Mouse (Mus musculus): ENCODE measurements around the gene Cfd. TPM values are rescaled to one million over a fixed set of nuclear protein-coding genes. Genes with fewer than 3 reads are reported as not detected.

The Cfd gene
- total RNA-seq, 2 experiments from 2014 or later, result not detected

- intact Hi-C loops (cut with DNase I), result no loop called here
- no peak for DNase-seq (ENCODE audit: extremely low spot score in 1 of 2, low spot score in 2 of 2)
Measured at GRCm38 (mm10) chr10:79910556-79910955, 19.9 kb downstream of the Cfd start, which contains the start of gene Gm26602. Gene Gm26602, plus strand, starts transcription at chr10:79910856.

- DNase-seq (ENCODE audit: extremely low spot score in 1 of 2, low spot score in 2 of 2), result peak in 1 of 2 experiments; percentile 44
- intact Hi-C loops (cut with DNase I), result no loop called here
Measured at GRCm38 (mm10) chr10:79912412-79912811, 21.8 kb downstream of the Cfd start.

GRCm38 (mm10) chr10:79914131-79914947 is 23.7 kb downstream of the Cfd start:
- intact Hi-C loops (cut with DNase I), result no loop called here

GRCm38 (mm10) chr10:79914948-79915596 is 24.4 kb downstream of the Cfd start:
- DNase-seq (ENCODE audit: extremely low spot score in 1 of 2, low spot score in 2 of 2), result no peak
- intact Hi-C loops (cut with DNase I), result no loop called here

More at GRCm38 (mm10) chr10:79914131-79914947, 23.7 kb downstream of the Cfd start:
- no peak for DNase-seq (ENCODE audit: extremely low spot score in 1 of 2, low spot score in 2 of 2)

GRCm38 (mm10) chr10:79916081-79916480 is 25.4 kb downstream of the Cfd start:
- DNase-seq (ENCODE audit: extremely low spot score in 1 of 2, low spot score in 2 of 2), result no peak
- intact Hi-C loops (cut with DNase I), result no loop called here

GRCm38 (mm10) chr10:79916808-79917531 is 26.3 kb downstream of the Cfd start, which contains the start of gene Kiss1r:
Gene Kiss1r, plus strand, starts transcription at chr10:79916971.
- DNase-seq (ENCODE audit: extremely low spot score in 1 of 2, low spot score in 2 of 2), result peak; percentile 76 to 93

GRCm38 (mm10) chr10:79917532-79918100 is 27.0 kb downstream of the Cfd start:
- intact Hi-C loops (cut with DNase I), result no loop called here

More at GRCm38 (mm10) chr10:79916808-79917531, 26.3 kb downstream of the Cfd start, which contains the start of gene Kiss1r:
- intact Hi-C loops (cut with DNase I), result no loop called here

GRCm38 (mm10) chr10:79918231-79919078 is 27.8 kb downstream of the Cfd start:
- intact Hi-C loops (cut with DNase I), result no loop called here
- no peak for DNase-seq (ENCODE audit: extremely low spot score in 1 of 2, low spot score in 2 of 2)

More at GRCm38 (mm10) chr10:79917532-79918100, 27.0 kb downstream of the Cfd start:
- no peak for DNase-seq (ENCODE audit: extremely low spot score in 1 of 2, low spot score in 2 of 2)

- DNase-seq (ENCODE audit: extremely low spot score in 1 of 2, low spot score in 2 of 2), result no peak
- intact Hi-C loops (cut with DNase I), result no loop called here
Measured at GRCm38 (mm10) chr10:79919251-79919849, 28.7 kb downstream of the Cfd start.

GRCm38 (mm10) chr10:79920056-79920890 is 29.6 kb downstream of the Cfd start:
- DNase-seq (ENCODE audit: extremely low spot score in 1 of 2, low spot score in 2 of 2), result no peak
- intact Hi-C loops (cut with DNase I), result loop anchor here (5.0 kb wide), 1 partner anchor 33 kb away; the partner anchor contains the start of gene Elane

GRCm38 (mm10) chr10:79920958-79921535 is 30.4 kb downstream of the Cfd start, which contains the start of gene R3hdm4:
Gene R3hdm4, minus strand, starts transcription at chr10:79921208.
- no peak for DNase-seq (ENCODE audit: extremely low spot score in 1 of 2, low spot score in 2 of 2)
- intact Hi-C loops (cut with DNase I), result loop anchor here (5.0 kb wide), 1 partner anchor 34 kb away; the partner anchor contains the start of gene Elane

GRCm38 (mm10) chr10:79921572-79921971 is 30.9 kb downstream of the Cfd start:
- DNase-seq (ENCODE audit: extremely low spot score in 1 of 2, low spot score in 2 of 2), result no peak
- intact Hi-C loops (cut with DNase I), result loop anchor here (5.0 kb wide), 1 partner anchor 34 kb away; the partner anchor contains the start of gene Elane

- intact Hi-C loops (cut with DNase I), result loop anchor here (1.0 to 5.0 kb wide), 3 partner anchors 33 to 90 kb away; partner anchors contain the start of gene Elane
- DNase-seq (ENCODE audit: extremely low spot score in 1 of 2, low spot score in 2 of 2), result peak; percentile 88 to 90
Measured at GRCm38 (mm10) chr10:79924998-79925784, 34.5 kb downstream of the Cfd start.

- DNase-seq (ENCODE audit: extremely low spot score in 1 of 2, low spot score in 2 of 2), result no peak
- intact Hi-C loops (cut with DNase I), result loop anchor here (1.0 to 2.0 kb wide), 2 partner anchors 32 to 91 kb away; no protein-coding TSS in a partner anchor
Measured at GRCm38 (mm10) chr10:79925785-79926490, 35.3 kb downstream of the Cfd start.

All from left cerebral cortex, postnatal 10 days (tissue).